Mouse (Mus musculus): ENCODE measurements around the gene Cdhr2. TPM values are rescaled to one million over a fixed set of nuclear protein-coding genes. Genes with fewer than 3 reads are reported as not detected.

Cdhr2 gene
- polyA plus RNA-seq, 1 experiment from 2014 or later, result not detected

- ATAC-seq (ENCODE audit: insufficient number of reproducible peaks, low FRiP score, low TSS enrichment, low read depth), result no peak
- no peak overlapping the region for H3K4me3 ChIP-seq (ENCODE audit: low read depth, low read length)
Observed at GRCm38 (mm10) chr13:54678263-54678662, 23.0 kb upstream of the Cdhr2 start.

GRCm38 (mm10) chr13:54680184-54680853 is 20.9 kb upstream of the Cdhr2 start:
- 81% methylated on average over 17 of the region's 17 CpGs for WGBS
- Histone ChIP-seq H3K4me1 (ENCODE audit: control insufficient read depth, insufficient read depth, low read length) (peaks cover 10% of the 10 kb centered on the region), H3K9me3 (ENCODE audit: control insufficient read depth, low read length) (no peaks in the 10 kb centered on the region), H3K4me3 (ENCODE audit: low read depth, low read length) (no peak overlapping the region), H3K4me2 (ENCODE audit: low read depth, severe bottlenecking) (no peak overlapping the region), H3K36me3 (ENCODE audit: control insufficient read depth, insufficient read depth, low read length) (peaks cover 51% of the 10 kb centered on the region), H3K9ac (ENCODE audit: low read length) (no peak overlapping the region), H3K27ac (replicated peaks; ENCODE audit: low read depth, low read length) (no peak overlapping the region; the same call in 1 of the 2 replicates), H3K27me3 (ENCODE audit: control insufficient read depth, insufficient read depth, low read length) (no peaks in the 10 kb centered on the region)
- ATAC-seq (ENCODE audit: insufficient number of reproducible peaks, low FRiP score, low TSS enrichment, low read depth) (no peak), DNase-seq (ENCODE audit: low spot score) (no peak)

More at GRCm38 (mm10) chr13:54678263-54678662, 23.0 kb upstream of the Cdhr2 start:
- Histone ChIP-seq H3K9me3 (ENCODE audit: control insufficient read depth, low read length) (no peaks in the 10 kb centered on the region), H3K36me3 (ENCODE audit: control insufficient read depth, insufficient read depth, low read length) (peaks cover 38% of the 10 kb centered on the region), H3K4me2 (ENCODE audit: low read depth, severe bottlenecking) (0 out of 2 replicates have a peak overlapping the region, but pooled peaks have one; percentile 7), H3K27me3 (ENCODE audit: control insufficient read depth, insufficient read depth, low read length) (no peaks in the 10 kb centered on the region), H3K4me1 (ENCODE audit: control insufficient read depth, insufficient read depth, low read length) (peaks cover 2% of the 10 kb centered on the region; the same call in 1 of the 2 replicates), H3K27ac (replicated peaks; ENCODE audit: low read depth, low read length) (no peak overlapping the region), H3K9ac (ENCODE audit: low read length) (no peak overlapping the region)
- DNase-seq (ENCODE audit: low spot score), result no peak
- 65% methylated on average over 4 of the region's 4 CpGs for WGBS

- H3K27me3 ChIP-seq (ENCODE audit: control insufficient read depth, insufficient read depth, low read length), result no peaks in the 10 kb centered on the region
- no peak for DNase-seq (ENCODE audit: low spot score)
- no peak overlapping the region for H3K4me3 ChIP-seq (ENCODE audit: low read depth, low read length)
- no peaks in the 10 kb centered on the region for H3K9me3 ChIP-seq (ENCODE audit: control insufficient read depth, low read length)
- peaks cover 51% of the 10 kb centered on the region for H3K36me3 ChIP-seq (ENCODE audit: control insufficient read depth, insufficient read depth, low read length)
- 89% methylated on average over 8 of the region's 8 CpGs for WGBS
- H3K9ac ChIP-seq (ENCODE audit: low read length), result no peak overlapping the region
- H3K4me1 ChIP-seq (ENCODE audit: control insufficient read depth, insufficient read depth, low read length), result peaks cover 17% of the 10 kb centered on the region
- no peak overlapping the region for H3K27ac ChIP-seq (replicated peaks; ENCODE audit: low read depth, low read length)
- H3K4me2 ChIP-seq (ENCODE audit: low read depth, severe bottlenecking), result no peak overlapping the region
- ATAC-seq (ENCODE audit: insufficient number of reproducible peaks, low FRiP score, low TSS enrichment, low read depth), result no peak
Observed at GRCm38 (mm10) chr13:54681291-54681690, 20.0 kb upstream of the Cdhr2 start.

GRCm38 (mm10) chr13:54683301-54683700 is 18.0 kb upstream of the Cdhr2 start:
- H3K4me3 ChIP-seq (ENCODE audit: low read depth, low read length), result no peak overlapping the region
- H3K4me2 ChIP-seq (ENCODE audit: low read depth, severe bottlenecking), result no peak overlapping the region
- H3K36me3 ChIP-seq (ENCODE audit: control insufficient read depth, insufficient read depth, low read length), result peaks cover 51% of the 10 kb centered on the region
- WGBS, result 94% methylated on average over 3 of the region's 3 CpGs
- H3K4me1 ChIP-seq (ENCODE audit: control insufficient read depth, insufficient read depth, low read length), result peaks cover 15% of the 10 kb centered on the region
- no peaks in the 10 kb centered on the region for H3K9me3 ChIP-seq (ENCODE audit: control insufficient read depth, low read length)
- no peak overlapping the region for H3K9ac ChIP-seq (ENCODE audit: low read length)
- DNase-seq (ENCODE audit: low spot score) (no peak), ATAC-seq (ENCODE audit: insufficient number of reproducible peaks, low FRiP score, low TSS enrichment, low read depth) (no peak)
- no peaks in the 10 kb centered on the region for H3K27me3 ChIP-seq (ENCODE audit: control insufficient read depth, insufficient read depth, low read length)
- no peak overlapping the region; the same call in 1 of the 2 replicates for H3K27ac ChIP-seq (replicated peaks; ENCODE audit: low read depth, low read length)

GRCm38 (mm10) chr13:54684140-54684896 is 16.9 kb upstream of the Cdhr2 start:
- H3K9ac ChIP-seq (ENCODE audit: low read length), result peak overlapping the region; percentile 35; the same call in 1 of the 2 replicates

GRCm38 (mm10) chr13:54685174-54685573 is 16.1 kb upstream of the Cdhr2 start:
- peaks cover 15% of the 10 kb centered on the region for H3K4me1 ChIP-seq (ENCODE audit: control insufficient read depth, insufficient read depth, low read length)
- H3K9ac ChIP-seq (ENCODE audit: low read length), result peak overlapping the region; percentile 35
- H3K4me2 ChIP-seq (ENCODE audit: low read depth, severe bottlenecking), result peak overlapping the region; percentile 58
- H3K4me3 ChIP-seq (ENCODE audit: low read depth, low read length), result peak overlapping the region; percentile 8; the same call in 1 of the 2 replicates
- peaks cover 43% of the 10 kb centered on the region for H3K36me3 ChIP-seq (ENCODE audit: control insufficient read depth, insufficient read depth, low read length)
- no peak for ATAC-seq (ENCODE audit: insufficient number of reproducible peaks, low FRiP score, low TSS enrichment, low read depth)
- no peaks in the 10 kb centered on the region for H3K27me3 ChIP-seq (ENCODE audit: control insufficient read depth, insufficient read depth, low read length)
- 48% methylated on average over 2 of the region's 2 CpGs for WGBS
- DNase-seq (ENCODE audit: low spot score), result peak; percentile 68
- H3K27ac ChIP-seq (replicated peaks; ENCODE audit: low read depth, low read length), result no peak overlapping the region
- no peaks in the 10 kb centered on the region for H3K9me3 ChIP-seq (ENCODE audit: control insufficient read depth, low read length)

More at GRCm38 (mm10) chr13:54684140-54684896, 16.9 kb upstream of the Cdhr2 start:
- ATAC-seq (ENCODE audit: insufficient number of reproducible peaks, low FRiP score, low TSS enrichment, low read depth), result no peak
- H3K36me3 ChIP-seq (ENCODE audit: control insufficient read depth, insufficient read depth, low read length), result peaks cover 48% of the 10 kb centered on the region
- no peaks in the 10 kb centered on the region for H3K27me3 ChIP-seq (ENCODE audit: control insufficient read depth, insufficient read depth, low read length)
- H3K4me2 ChIP-seq (ENCODE audit: low read depth, severe bottlenecking), result no peak overlapping the region
- DNase-seq (ENCODE audit: low spot score), result no peak
- H3K27ac ChIP-seq (replicated peaks; ENCODE audit: low read depth, low read length), result no peak overlapping the region
- H3K4me1 ChIP-seq (ENCODE audit: control insufficient read depth, insufficient read depth, low read length), result peaks cover 15% of the 10 kb centered on the region
- no peaks in the 10 kb centered on the region for H3K9me3 ChIP-seq (ENCODE audit: control insufficient read depth, low read length)
- 46% methylated on average over 3 of the region's 3 CpGs for WGBS
- H3K4me3 ChIP-seq (ENCODE audit: low read depth, low read length), result no peak overlapping the region; the same call in 1 of the 2 replicates

- WGBS, result 5% methylated on average over 19 of the region's 19 CpGs
- Histone ChIP-seq H3K27me3 (ENCODE audit: control insufficient read depth, insufficient read depth, low read length) (no peaks in the 10 kb centered on the region), H3K9me3 (ENCODE audit: control insufficient read depth, low read length) (no peaks in the 10 kb centered on the region), H3K36me3 (ENCODE audit: control insufficient read depth, insufficient read depth, low read length) (peaks cover 32% of the 10 kb centered on the region), H3K4me3 (ENCODE audit: low read depth, low read length) (peak overlapping the region; percentile 94), H3K4me2 (ENCODE audit: low read depth, severe bottlenecking) (peak overlapping the region; percentile 58), H3K27ac (replicated peaks; ENCODE audit: low read depth, low read length) (peak overlapping the region; percentile 92), H3K9ac (ENCODE audit: low read length) (peak overlapping the region; percentile 98), H3K4me1 (ENCODE audit: control insufficient read depth, insufficient read depth, low read length) (peaks cover 15% of the 10 kb centered on the region)
- ATAC-seq (ENCODE audit: insufficient number of reproducible peaks, low FRiP score, low TSS enrichment, low read depth) (no peak), DNase-seq (ENCODE audit: low spot score) (peak; percentile 59)
Observed at GRCm38 (mm10) chr13:54686139-54687053, 14.9 kb upstream of the Cdhr2 start.

- H3K27me3 ChIP-seq (ENCODE audit: control insufficient read depth, insufficient read depth, low read length), result no peaks in the 10 kb centered on the region
- H3K4me3 ChIP-seq (ENCODE audit: low read depth, low read length), result peak overlapping the region; percentile 94
- peaks cover 19% of the 10 kb centered on the region for H3K4me1 ChIP-seq (ENCODE audit: control insufficient read depth, insufficient read depth, low read length)
- no peaks in the 10 kb centered on the region for H3K9me3 ChIP-seq (ENCODE audit: control insufficient read depth, low read length)
- H3K36me3 ChIP-seq (ENCODE audit: control insufficient read depth, insufficient read depth, low read length), result peaks cover 25% of the 10 kb centered on the region
- H3K9ac ChIP-seq (ENCODE audit: low read length), result peak overlapping the region; percentile 98
- DNase-seq (ENCODE audit: low spot score) (peak; percentile 87), ATAC-seq (ENCODE audit: insufficient number of reproducible peaks, low FRiP score, low TSS enrichment, low read depth) (peak; percentile 63)
- peak overlapping the region; percentile 58 for H3K4me2 ChIP-seq (ENCODE audit: low read depth, severe bottlenecking)
- under 1% methylated on average over 34 of the region's 35 CpGs for WGBS
- peak overlapping the region; percentile 92 for H3K27ac ChIP-seq (replicated peaks; ENCODE audit: low read depth, low read length)
Observed at GRCm38 (mm10) chr13:54687096-54687495, 14.2 kb upstream of the Cdhr2 start.

Data from limb, embryonic 11.5 days (tissue).